Mouse (Mus musculus): Measurements from ENCODE around the gene Mgat5.

Mgat5 gene

GRCm38 (mm10) chr1:127217665-127218064, 12.8 kb downstream of the Mgat5 start:
- DNase-seq (ENCODE audit: low spot score in 2 of 2), result no peak

DNA sequence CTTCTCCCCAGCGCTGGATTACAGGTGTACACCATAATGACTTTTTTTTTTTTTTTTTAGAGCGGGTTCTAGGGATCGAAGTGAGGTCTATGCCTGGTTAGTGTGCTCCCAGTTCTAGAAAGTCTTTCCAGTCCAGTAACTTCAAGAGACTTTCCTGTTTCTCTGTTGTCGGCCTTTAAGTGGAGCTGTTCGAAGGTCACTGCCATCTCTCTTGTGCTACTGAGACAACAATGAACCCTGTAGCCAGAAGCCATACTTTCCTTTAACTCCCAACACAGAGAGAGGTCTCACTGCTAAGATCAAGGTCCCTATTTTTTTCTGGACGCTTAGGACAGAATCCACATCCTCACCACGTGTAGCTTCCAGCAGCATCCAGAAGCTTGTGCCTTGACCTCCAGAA, 13.4 kb downstream of the Mgat5 start:
- no peak for DNase-seq (ENCODE audit: low spot score in 2 of 2)

DNA sequence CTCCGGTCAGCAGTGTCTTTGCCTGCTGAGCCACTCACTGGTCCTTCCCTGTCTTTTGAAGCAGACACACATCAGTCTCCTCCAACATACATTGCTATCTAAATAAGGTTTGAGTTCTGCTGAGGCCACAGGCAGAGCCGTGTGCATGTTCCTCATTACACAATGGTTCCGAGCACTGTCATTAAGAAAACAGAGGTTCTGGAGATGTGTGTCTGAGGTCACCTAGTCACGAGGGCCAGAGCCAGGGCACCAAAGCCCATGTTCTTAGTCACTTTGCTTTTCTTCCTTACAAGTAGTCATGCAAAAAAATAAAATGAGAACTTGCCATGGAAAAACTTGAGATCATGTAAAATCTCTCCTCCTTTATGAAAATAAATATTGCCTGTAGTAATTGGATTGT, 14.3 kb downstream of the Mgat5 start:
- no peak for DNase-seq (ENCODE audit: low spot score in 2 of 2)

DNA sequence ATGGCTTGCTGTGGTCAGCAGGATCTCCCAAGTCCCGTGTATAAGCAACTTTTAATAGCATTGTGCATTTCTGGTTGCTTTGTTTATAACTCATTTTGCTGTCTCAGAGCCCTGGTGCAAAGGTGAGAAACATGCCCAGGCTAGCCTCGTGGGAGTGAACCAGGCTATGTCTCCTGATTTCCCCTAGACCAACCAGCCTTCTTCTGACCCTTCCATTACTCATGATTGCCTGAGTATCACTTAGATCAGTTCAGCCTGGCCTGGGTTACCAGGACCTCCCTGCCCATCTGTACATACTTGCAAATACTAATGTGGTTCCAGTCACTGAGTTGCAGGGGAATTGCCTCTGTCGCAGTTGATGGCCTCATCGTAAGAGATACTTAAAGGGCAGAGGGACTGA, 14.8 kb downstream of the Mgat5 start:
- no peak for DNase-seq (ENCODE audit: low spot score in 2 of 2)

GRCm38 (mm10) chr1:127221998-127222736, 17.4 kb downstream of the Mgat5 start:
- no peak for DNase-seq (ENCODE audit: low spot score in 2 of 2)

- DNase-seq (ENCODE audit: low spot score in 2 of 2), result no peak
Observed at GRCm38 (mm10) chr1:127225060-127225459, 20.2 kb downstream of the Mgat5 start.

GRCm38 (mm10) chr1:127229011-127229410, 24.2 kb downstream of the Mgat5 start:
- DNase-seq (ENCODE audit: low spot score in 2 of 2), result no peak

- DNase-seq (ENCODE audit: low spot score in 2 of 2), result no peak
Observed at GRCm38 (mm10) chr1:127230468-127230867, 25.7 kb downstream of the Mgat5 start.

GRCm38 (mm10) chr1:127233191-127233651, 28.4 kb downstream of the Mgat5 start:
- no peak for DNase-seq (ENCODE audit: low spot score in 2 of 2)

DNA sequence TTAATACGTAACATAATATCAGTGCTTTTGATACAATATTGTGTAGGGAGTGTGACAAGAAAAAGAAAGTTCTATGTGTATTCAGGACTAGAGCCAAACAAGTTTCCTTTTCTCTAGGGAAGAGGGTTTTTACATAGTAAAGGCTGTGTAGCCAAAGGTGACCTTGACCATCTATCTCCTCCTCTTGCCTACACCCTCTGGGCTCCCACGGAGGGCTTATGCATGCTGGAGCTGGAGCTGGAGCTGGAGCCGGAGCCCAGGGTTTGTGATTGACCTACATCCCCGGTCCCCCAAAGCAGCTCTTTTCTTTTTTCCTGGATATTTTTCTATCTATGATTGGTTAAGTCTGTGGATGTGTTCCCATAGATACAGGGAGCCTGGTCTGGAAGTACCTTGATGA, 30.3 kb downstream of the Mgat5 start:
- no peak for DNase-seq (ENCODE audit: low spot score in 2 of 2)

- no peak for DNase-seq (ENCODE audit: low spot score in 2 of 2)
Observed at GRCm38 (mm10) chr1:127236396-127236795, 31.6 kb downstream of the Mgat5 start.

- DNase-seq (ENCODE audit: low spot score in 2 of 2), result no peak
Observed at GRCm38 (mm10) chr1:127238871-127239314, 34.1 kb downstream of the Mgat5 start.

GRCm38 (mm10) chr1:127239914-127240313, 35.1 kb downstream of the Mgat5 start:
- DNase-seq (ENCODE audit: low spot score in 2 of 2), result no peak

GRCm38 (mm10) chr1:127242151-127242887, 37.5 kb downstream of the Mgat5 start:
- no peak for DNase-seq (ENCODE audit: low spot score in 2 of 2)

- no peak for DNase-seq (ENCODE audit: low spot score in 2 of 2)
Observed at GRCm38 (mm10) chr1:127242888-127243588, 38.2 kb downstream of the Mgat5 start.

DNA sequence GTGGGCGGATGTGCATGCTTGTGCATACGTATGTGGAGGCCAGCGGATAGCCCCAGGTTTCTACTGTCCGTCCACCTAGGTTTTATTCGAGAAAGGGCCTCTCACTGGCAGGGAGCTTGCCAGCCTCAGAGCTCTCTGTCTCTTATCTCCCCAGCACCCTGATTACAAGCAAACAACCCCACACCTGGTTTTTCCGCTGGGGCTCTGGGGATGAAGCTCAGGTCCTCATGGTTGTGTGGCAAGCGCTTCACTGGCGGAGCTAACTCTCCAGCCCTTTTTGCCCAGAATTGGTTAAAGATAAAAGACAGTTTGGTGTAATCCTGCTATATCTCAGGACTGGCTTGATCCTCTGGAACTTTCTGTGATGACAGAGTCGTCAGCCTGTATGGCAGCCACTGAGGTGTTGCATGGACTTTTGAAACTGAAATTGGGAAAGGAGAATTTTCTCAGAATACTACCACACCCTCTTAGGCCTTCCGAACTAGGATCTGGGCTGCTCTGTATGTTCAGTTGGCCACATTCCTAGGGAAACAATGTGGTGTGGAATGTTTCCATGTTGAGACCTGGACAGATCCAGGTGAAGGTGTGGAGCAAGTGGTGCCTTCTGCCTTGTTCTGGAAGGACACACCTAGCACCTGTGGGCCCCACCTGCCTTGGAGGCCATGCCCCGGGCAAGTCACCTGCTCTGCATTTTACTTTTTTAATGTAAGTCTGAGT, 39.4 kb downstream of the Mgat5 start:
- no peak for DNase-seq (ENCODE audit: low spot score in 2 of 2)

DNA sequence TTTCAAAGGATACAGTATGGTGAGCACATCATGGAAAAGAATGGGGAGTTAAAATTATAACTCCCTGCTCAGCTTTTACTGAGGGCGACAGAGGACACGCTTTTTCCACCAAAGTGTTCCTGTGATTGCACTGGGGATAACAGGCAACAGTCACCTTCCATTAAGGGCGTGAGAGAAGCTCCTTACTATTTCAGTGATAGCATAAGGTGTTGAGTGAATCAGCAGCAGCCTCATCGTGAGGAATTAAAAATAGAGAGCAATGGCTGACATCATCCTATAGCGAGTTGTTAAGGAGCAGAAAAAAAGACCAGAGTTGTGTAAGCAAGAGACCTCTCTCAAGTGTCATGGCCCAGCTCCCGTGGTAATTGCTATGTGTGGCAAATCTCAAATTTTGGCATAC, 41.3 kb downstream of the Mgat5 start:
- DNase-seq (ENCODE audit: low spot score in 2 of 2), result no peak

- DNase-seq (ENCODE audit: low spot score in 2 of 2), result no peak
Observed at GRCm38 (mm10) chr1:127248433-127248832, 43.6 kb downstream of the Mgat5 start.

GRCm38 (mm10) chr1:127249621-127250020, 44.8 kb downstream of the Mgat5 start:
- no peak for DNase-seq (ENCODE audit: low spot score in 2 of 2)

DNA sequence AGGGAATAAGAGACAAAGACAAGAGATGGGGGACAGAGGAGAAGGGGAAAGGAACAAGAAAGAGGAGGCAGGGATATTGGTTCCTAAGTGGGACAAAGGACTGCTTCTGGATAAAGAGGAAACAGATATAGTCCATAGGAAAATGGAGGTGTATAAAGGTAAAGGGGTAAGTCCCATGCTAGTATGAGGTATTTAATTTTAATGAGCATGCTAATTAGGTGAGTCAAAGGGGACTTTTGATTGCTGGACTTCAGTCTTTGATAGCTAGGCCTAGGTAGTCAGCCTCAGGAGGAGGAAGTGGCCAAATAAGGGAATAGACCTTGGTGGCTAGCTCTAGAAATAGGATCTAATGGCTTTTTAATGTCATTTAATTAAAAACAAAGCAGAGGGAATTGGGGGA, 45.5 kb downstream of the Mgat5 start:
- no peak for DNase-seq (ENCODE audit: low spot score in 2 of 2)

DNA sequence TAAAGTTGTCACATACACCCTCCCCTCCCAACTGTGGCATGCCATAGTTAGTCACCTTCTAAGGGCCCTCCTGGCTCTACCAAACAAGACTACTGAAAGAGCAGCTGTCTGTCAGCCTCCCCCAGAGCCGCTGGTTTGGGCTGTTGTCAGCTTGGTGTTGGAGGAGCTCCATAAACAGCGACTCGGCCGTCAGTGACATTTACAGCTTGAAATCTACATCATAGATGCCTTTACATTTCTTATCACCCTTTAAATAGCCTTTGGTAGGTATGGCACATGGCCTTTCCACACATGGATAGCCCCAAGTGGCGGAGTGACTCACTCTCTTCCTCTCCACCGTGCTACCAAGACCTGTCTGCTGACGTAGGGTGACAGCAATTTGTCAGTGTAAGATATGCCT, 46.9 kb downstream of the Mgat5 start:
- no peak for DNase-seq (ENCODE audit: low spot score in 2 of 2)

DNA sequence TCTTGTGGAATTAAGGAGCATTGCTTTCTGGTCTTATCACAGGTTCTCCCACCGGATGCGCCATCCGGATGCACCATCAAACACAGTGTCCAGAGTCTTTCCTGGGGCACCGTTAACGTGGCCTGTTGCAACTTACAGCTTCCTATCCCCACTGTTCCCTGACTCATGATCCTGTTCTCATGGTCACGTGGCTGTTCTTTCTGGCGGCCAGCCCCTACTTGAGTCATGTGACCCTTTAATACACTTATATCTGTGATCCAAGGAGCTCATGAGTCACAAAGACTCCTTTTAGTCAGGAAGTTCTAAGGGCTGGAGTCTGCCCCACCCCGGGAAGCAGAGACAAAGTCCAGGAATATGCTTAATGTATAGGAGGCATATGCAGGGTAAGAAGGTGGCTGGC, 52.2 kb downstream of the Mgat5 start:
- no peak for DNase-seq (ENCODE audit: low spot score in 2 of 2)

Data from urinary bladder, postnatal 4 days (tissue).